Mouse (Mus musculus): ENCODE measurements around the gene Setx. TPM values are rescaled to one million over a fixed set of nuclear protein-coding genes. Genes with fewer than 3 reads are reported as not detected.

The Setx gene
- polyA plus RNA-seq, 1 experiment = 16.8 TPM

GRCm38 (mm10) chr2:29230191-29230835, 106.3 kb downstream of the Setx start:
- no peak for DNase-seq
- TF ChIP-seq POLR2A (IDR thresholded peaks at IDR 0.05; ENCODE audit: borderline replicate concordance, insufficient read depth, low read length) (no peak), CTCF (IDR thresholded peaks at IDR 0.05; ENCODE audit: borderline replicate concordance, insufficient read depth, low read depth, low read length) (no peak)

More at GRCm38 (mm10) chr2:29230191-29230835, 106.3 kb downstream of the Setx start:
- no peak overlapping the region for H3K4me3 ChIP-seq (replicated peaks; ENCODE audit: insufficient read depth, low read depth, low read length)
- H3K27ac ChIP-seq (ENCODE audit: insufficient read depth, low read length) = no peak overlapping the region
- H3K27me3 ChIP-seq (ENCODE audit: control insufficient read depth, insufficient read depth, low read length) = no peaks in the 10 kb centered on the region
- WGBS = 58% methylated on average over 9 of the region's 9 CpGs
- H3K4me1 ChIP-seq (ENCODE audit: control insufficient read depth, insufficient read depth, low read length) = peaks cover 33% of the 10 kb centered on the region

Other genes starting within 250 kb of the Setx start
- gene Barhl1, start 207.5 kb upstream of the Setx start, polyA plus RNA-seq (2012; rRNA removed) = 12.0 and 12.6 TPM in 2 replicates
- gene Cfap77, start 69.1 kb upstream of the Setx start, polyA plus RNA-seq (2012; rRNA removed) = 0.38 and 0.41 TPM in 2 replicates
- gene Ttf1, start 63.9 kb upstream of the Setx start, polyA plus RNA-seq (2012; rRNA removed) = 16.1 and 17.3 TPM in 2 replicates
- gene Ntng2, start 128.8 kb downstream of the Setx start, polyA plus RNA-seq (2012; rRNA removed) = 25.7 and 26.0 TPM in 2 replicates
- 45.3 and 47.0 TPM in 2 replicates for gene Med27, start 222.6 kb downstream of the Setx start, polyA plus RNA-seq (2012; rRNA removed)

Measured in cerebellum, adult 2 months (tissue).